Mouse (Mus musculus) stomach, embryonic 15.5 days (tissue): ENCODE data around the gene Slc44a4. TPM values are rescaled to one million over a fixed set of nuclear protein-coding genes. Genes with fewer than 3 reads are reported as not detected.

ENCODE experiments used
- ATAC-seq: fragments of 200-750 bp; cut with Nextera tagmentation; 2 replicates; pipeline ENCODE4 v1.8.0; 2017; ENCODE audit warnings: low read depth, moderate number of reproducible peaks, moderate TSS enrichment; ENCODE audit not compliant: insufficient read depth, low FRiP score
- H3K27ac ChIP-seq: fragments of 300-500 bp; sonication (generic); 2 replicates; pipeline ENCODE4 v1.5.1; 2015; ENCODE audit warnings: mild to moderate bottlenecking, inconsistent platforms
- H3K27me3 ChIP-seq: fragments of 300-500 bp; sonication (generic); replicated peaks from 2 replicates; pipeline ENCODE4 v1.6.1; 2015; ENCODE audit warnings: inconsistent platforms
- H3K36me3 ChIP-seq: fragments of 300-500 bp; sonication (generic); 2 replicates; pipeline ENCODE4 v1.6.1; 2015; ENCODE audit warnings: inconsistent platforms
- H3K4me1 ChIP-seq: fragments of 300-500 bp; sonication (generic); 2 replicates; pipeline ENCODE4 v1.6.1; 2015; ENCODE audit warnings: inconsistent platforms
- H3K4me2 ChIP-seq: fragments of 300-500 bp; sonication (generic); 2 replicates; pipeline ENCODE4 v1.6.1; 2015; ENCODE audit warnings: mild to moderate bottlenecking, inconsistent platforms
- H3K4me3 ChIP-seq: fragments of 300-500 bp; sonication (generic); replicated peaks from 2 replicates; pipeline ENCODE4 v1.5.1; 2015; ENCODE audit warnings: inconsistent platforms
- H3K9ac ChIP-seq: fragments of 300-500 bp; sonication (generic); 2 replicates; pipeline ENCODE4 v1.6.1; 2015; ENCODE audit warnings: inconsistent platforms
- H3K9me3 ChIP-seq: fragments of 300-500 bp; sonication (generic); 2 replicates; pipeline ENCODE4 v1.6.1; 2016; ENCODE audit warnings: inconsistent platforms
- WGBS: fragments of 180-500 bp; shearing (Covaris S2); methylation state at CpG from one replicate; pipeline ENCODE4 v1.1.7; 2015; 5-methylcytosine and 5-hydroxymethylcytosine counted together
- polyA plus RNA-seq: library from polyadenylated mRNA; unstranded; fragments of >200 nt; fragmentation: Nextera tagmentation; extraction: Ambion mirVana; gene quantifications from 2 replicates; pipeline ENCODE4 v1.2.1, GENCODE M21; 2015

The Slc44a4 gene
- polyA plus RNA-seq, 1 experiment from 2014 or later = 15.2 TPM

DNA sequence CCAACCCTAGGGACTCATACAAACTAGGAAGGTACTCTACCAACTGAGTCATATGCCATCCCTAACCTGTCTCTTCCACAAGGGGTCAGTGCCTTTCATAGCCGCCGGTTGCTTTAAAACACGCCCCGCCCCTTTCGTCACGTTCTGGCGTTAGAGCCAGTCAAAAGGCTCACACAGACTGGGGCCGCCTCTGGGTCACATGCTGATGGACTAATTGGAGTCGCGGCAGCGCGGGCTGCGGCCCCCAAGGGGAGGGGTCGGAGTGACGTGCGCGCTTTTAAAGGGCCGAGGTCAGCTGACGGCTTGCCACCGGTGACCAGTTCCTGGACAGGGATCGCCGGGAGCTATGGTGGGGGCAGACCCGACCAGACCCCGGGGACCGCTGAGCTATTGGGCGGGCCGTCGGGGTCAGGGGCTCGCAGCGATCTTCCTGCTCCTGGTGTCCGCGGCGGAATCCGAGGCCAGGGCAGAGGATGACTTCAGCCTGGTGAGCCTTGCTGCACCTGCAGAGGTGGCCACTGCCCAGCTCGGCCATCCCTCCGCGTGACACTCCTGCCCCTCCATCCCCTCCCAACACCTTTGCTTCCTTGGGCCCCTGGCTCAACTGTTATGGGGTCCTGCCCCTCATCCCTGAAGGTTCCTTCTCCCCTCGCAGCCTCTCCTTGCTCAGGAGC is 16.9 kb downstream of the Slc44a4 start, which contains the start of gene Neu1:
Neu1 (plus strand) TSS at position 193 of the 674 bp plus-strand sequence.
- H3K27ac ChIP-seq = 0 out of 2 replicates have a peak within 1 kb of the TSS, but pooled peaks have one; percentile 48
- H3K9ac ChIP-seq = peak within 1 kb of the TSS; percentile 58
- H3K27me3 ChIP-seq = no peaks in the 10 kb centered on the region
- no peaks in the 10 kb centered on the region for H3K9me3 ChIP-seq
- H3K4me2 ChIP-seq = peak within 1 kb of the TSS; percentile 94
- whole genome bisulfite sequencing = 0% methylated on average over 38 of the region's 38 CpGs
- peak within 1 kb of the TSS; percentile 82 for H3K4me3 ChIP-seq
- peaks cover 10% of the 10 kb centered on the region for H3K4me1 ChIP-seq
- H3K36me3 ChIP-seq = no peaks in the 10 kb centered on the region
- peak; percentile 96 for ATAC-seq

DNA sequence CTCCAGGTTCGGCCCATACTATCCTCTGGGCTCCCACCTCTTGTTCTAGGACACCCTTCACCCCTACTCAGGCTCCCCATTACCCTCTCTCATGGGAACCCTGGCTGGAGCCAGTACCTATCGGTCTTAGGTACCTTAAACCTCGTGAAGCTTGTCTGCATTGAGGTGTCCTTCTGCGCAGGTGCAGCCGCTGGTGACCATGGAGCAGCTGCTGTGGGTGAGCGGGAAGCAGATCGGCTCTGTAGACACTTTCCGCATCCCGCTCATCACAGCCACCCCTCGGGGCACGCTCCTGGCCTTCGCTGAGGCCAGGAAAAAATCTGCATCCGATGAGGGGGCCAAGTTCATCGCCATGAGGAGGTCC is 17.5 kb downstream of the Slc44a4 start:
- peak overlapping the region; percentile 82 for H3K4me3 ChIP-seq
- no peaks in the 10 kb centered on the region for H3K9me3 ChIP-seq
- no peaks in the 10 kb centered on the region for H3K36me3 ChIP-seq
- peak overlapping the region; percentile 58 for H3K9ac ChIP-seq
- H3K4me1 ChIP-seq = peaks cover 10% of the 10 kb centered on the region
- 0 out of 2 replicates have a peak overlapping the region, but pooled peaks have one; percentile 48 for H3K27ac ChIP-seq
- H3K4me2 ChIP-seq = peak overlapping the region; percentile 94
- WGBS = 15% methylated on average over 14 of the region's 14 CpGs
- ATAC-seq = 0 out of 2 replicates have a peak, but pooled peaks have one; percentile 3
- no peaks in the 10 kb centered on the region for H3K27me3 ChIP-seq

DNA sequence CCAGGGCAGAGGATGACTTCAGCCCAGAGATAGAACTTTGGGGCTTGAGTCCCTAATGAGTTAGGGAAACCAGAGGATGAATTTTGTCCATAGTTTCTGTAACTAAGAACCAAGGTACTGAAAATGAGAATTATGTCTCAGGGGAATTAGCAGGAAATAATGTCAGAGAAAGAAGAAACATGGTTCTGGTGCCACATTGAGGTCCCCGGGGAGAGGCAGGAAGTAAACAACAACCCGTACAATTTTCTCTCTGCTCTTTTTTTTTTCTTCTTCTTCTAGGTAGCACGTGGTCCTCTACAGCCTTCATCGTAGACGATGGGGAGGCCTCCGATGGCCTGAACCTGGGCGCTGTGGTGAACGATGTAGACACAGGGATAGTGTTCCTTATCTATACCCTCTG is 18.0 kb downstream of the Slc44a4 start:
- H3K9ac ChIP-seq = peak overlapping the region; percentile 58; the same call in 1 of the 2 replicates
- no peaks in the 10 kb centered on the region for H3K27me3 ChIP-seq

DNA sequence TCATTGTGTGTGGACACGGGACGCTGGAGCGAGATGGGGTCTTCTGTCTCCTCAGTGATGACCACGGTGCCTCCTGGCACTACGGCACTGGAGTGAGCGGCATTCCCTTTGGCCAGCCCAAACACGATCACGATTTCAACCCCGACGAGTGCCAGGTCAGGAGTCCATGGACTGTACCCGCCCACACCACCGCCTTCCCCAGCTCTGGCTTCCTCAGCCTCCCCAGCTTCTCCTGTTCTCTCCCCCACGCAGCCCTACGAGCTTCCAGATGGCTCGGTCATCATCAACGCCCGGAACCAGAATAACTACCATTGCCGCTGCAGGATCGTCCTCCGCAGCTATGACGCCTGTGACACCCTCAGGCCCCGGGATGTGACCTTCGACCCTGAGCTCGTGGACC is 19.8 kb downstream of the Slc44a4 start:
- WGBS = 71% methylated on average over 24 of the region's 24 CpGs
- no peak for ATAC-seq
- Histone ChIP-seq H3K9me3 (no peaks in the 10 kb centered on the region), H3K27me3 (no peaks in the 10 kb centered on the region), H3K4me1 (peaks cover 10% of the 10 kb centered on the region), H3K9ac (no peak overlapping the region), H3K36me3 (no peaks in the 10 kb centered on the region), H3K4me3 (no peak overlapping the region), H3K27ac (no peak overlapping the region), H3K4me2 (no peak overlapping the region)

More for the DNA sequence above, 18.0 kb downstream of the Slc44a4 start:
- Histone ChIP-seq H3K27ac (no peak overlapping the region), H3K4me1 (peaks cover 10% of the 10 kb centered on the region), H3K4me2 (peak overlapping the region; percentile 94), H3K9me3 (no peaks in the 10 kb centered on the region), H3K36me3 (no peaks in the 10 kb centered on the region), H3K4me3 (peak overlapping the region; percentile 82)
- WGBS = 74% methylated on average over 8 of the region's 8 CpGs
- no peak for ATAC-seq

DNA sequence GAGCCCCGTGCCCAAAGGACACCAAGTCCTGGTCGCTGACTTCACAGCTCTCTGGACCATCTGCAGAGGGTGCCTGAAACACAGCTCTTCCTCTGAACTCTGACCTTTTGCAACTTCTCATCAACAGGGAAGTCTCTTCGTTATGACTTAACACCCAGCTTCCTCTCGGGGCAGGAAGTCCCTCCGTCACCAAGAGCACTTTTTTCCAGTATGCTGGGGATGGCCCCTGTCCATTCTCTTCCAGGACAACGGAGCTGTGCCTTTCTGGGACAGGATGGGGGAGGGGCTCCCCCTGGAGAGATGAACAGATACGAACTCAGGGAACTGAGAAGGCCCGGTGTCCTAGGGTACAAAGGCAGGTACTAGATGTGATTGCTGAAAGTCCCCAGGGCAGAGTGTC is 20.6 kb downstream of the Slc44a4 start:
- no peak for ATAC-seq
- H3K36me3 ChIP-seq = no peaks in the 10 kb centered on the region
- H3K4me1 ChIP-seq = peaks cover 10% of the 10 kb centered on the region
- no peak overlapping the region for H3K4me3 ChIP-seq
- no peak overlapping the region for H3K4me2 ChIP-seq
- no peaks in the 10 kb centered on the region for H3K9me3 ChIP-seq
- no peak overlapping the region for H3K27ac ChIP-seq
- no peak overlapping the region; the same call in 1 of the 2 replicates for H3K9ac ChIP-seq
- H3K27me3 ChIP-seq = no peaks in the 10 kb centered on the region
- 46% methylated on average over 8 of the region's 8 CpGs for WGBS

DNA sequence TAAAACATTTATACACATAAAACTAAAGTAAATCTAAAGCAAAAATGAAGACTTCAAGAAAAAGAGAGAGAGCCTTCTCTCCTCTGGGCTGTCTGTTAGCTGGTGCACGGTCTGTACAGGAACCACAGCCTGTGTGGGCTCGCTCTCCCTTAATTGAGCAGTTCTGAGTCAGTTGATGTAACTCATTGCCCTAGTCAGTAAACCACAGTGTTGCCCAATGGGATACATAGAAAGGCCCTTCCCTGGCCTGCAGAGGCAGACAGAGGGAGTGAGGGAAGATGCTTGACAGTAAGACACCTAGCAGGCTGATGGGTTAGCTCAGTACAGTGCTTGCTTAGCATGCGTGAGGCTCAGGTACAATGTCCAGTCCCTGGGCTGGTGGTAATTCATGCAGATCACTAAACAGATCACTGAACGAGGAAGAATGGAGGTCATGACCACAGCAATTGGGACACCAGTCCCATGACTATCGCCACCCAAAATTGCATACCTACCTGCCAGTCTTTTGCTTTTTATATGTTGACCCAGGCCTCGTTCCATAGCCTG is 23.8 kb downstream of the Slc44a4 start:
- no peak overlapping the region for H3K27ac ChIP-seq
- no peak overlapping the region for H3K4me2 ChIP-seq
- ATAC-seq = no peak
- H3K36me3 ChIP-seq = no peaks in the 10 kb centered on the region
- no peak overlapping the region for H3K4me3 ChIP-seq
- no peaks in the 10 kb centered on the region for H3K27me3 ChIP-seq
- no peaks in the 10 kb centered on the region for H3K9me3 ChIP-seq
- 86% methylated on average over 6 of the region's 6 CpGs for WGBS
- H3K9ac ChIP-seq = no peak overlapping the region
- H3K4me1 ChIP-seq = peaks cover 4% of the 10 kb centered on the region

DNA sequence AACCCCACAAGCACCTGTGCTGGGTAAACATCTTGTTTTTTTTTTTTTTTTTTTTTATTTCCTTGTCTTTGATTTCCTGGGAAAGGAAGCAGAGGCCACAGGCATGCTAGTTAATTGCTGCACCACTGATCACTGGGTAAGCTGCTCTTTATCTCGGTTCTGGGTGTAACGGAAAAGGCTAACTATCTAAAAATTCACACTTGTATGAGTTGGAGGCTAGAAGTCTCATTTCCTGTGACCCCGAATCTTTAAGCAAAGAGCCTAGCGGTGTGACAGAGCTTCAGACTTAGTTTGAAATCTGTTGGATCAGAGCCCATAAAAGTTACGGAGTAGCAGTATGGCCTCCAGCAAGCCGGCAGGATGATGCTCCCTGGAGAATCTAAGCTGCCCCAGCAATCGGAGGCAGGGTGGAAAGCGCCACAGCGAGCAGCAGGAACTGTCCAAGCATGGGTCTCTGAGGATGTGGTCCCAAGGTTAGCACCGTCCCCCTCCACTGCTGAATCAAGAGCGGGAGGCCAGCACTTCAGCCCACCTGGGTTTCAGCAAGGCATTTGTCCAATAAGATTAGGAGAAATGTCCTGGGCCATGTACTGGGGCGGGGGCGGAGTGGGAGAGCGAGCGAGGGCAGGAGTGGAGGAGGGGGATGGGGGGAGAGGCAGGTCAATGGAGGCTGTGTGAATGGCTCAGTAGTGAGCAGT is 27.2 kb downstream of the Slc44a4 start:
- peaks cover 4% of the 10 kb centered on the region for H3K4me1 ChIP-seq
- H3K9me3 ChIP-seq = no peaks in the 10 kb centered on the region
- no peak; the same call in 1 of the 2 replicates for ATAC-seq
- H3K9ac ChIP-seq = no peak overlapping the region
- WGBS = 9% methylated on average over 15 of the region's 15 CpGs
- H3K27me3 ChIP-seq = no peaks in the 10 kb centered on the region
- no peaks in the 10 kb centered on the region for H3K36me3 ChIP-seq
- H3K4me3 ChIP-seq = peak overlapping the region; percentile 29
- no peak overlapping the region for H3K27ac ChIP-seq
- peak overlapping the region; percentile 49 for H3K4me2 ChIP-seq

DNA sequence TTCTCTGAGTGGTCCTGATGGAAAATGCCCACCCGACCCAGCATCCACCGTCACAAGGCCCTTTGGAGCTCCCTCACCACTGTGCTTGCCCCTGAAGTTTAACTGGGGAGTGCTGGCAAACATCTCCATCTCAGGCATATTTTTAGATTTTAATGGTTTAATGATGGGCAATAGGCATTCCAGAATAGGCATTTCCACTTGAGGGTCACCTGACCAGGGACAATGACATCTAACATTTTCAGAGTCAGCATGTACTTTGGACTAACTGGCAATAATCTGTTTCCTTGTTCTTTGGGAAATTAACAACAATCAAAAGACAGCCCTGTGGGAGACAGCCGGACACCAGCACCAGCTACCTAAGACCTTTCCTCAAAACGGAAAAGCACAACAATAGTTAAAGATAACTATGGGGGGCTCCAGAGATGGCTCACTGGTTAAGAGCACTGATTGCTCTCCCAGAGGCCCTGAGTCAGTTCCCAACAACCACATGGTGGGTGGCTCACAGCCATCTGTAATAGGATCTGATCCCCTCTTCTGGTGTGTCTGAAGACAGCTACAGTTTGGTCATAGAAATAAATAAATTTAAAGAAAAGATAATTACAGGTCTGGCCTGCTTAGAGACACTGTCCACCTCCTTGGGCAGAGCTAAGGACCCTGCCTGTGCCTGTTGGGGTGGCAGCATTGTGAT is 29.0 kb downstream of the Slc44a4 start:
- H3K27me3 ChIP-seq = no peaks in the 10 kb centered on the region
- H3K9ac ChIP-seq = no peak overlapping the region
- no peak for ATAC-seq
- no peak overlapping the region for H3K4me3 ChIP-seq
- H3K27ac ChIP-seq = no peak overlapping the region
- H3K4me1 ChIP-seq = peaks cover 4% of the 10 kb centered on the region
- no peak overlapping the region for H3K4me2 ChIP-seq
- WGBS = 81% methylated on average over 4 of the region's 4 CpGs
- no peaks in the 10 kb centered on the region for H3K9me3 ChIP-seq
- H3K36me3 ChIP-seq = no peaks in the 10 kb centered on the region

DNA sequence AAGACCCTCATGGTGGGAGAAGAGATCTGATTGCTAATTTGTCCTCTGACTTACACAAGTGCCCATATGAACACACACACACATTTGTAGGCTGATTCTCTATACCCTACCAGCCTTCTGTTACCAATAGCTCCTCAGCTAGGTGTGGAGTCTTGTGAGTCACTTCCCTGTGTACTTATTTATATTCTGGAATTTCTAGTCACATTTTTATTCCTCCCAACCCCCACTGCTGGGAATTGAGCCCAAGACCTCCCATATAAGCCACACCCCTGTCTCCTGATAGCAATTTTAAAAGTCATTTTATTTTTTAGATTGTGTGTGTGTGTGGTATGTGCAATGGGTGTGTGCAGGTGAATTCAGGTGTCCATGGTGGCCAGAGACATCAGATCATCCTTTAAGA is 30.1 kb downstream of the Slc44a4 start:
- no peak overlapping the region for H3K27ac ChIP-seq
- H3K36me3 ChIP-seq = peaks cover 1% of the 10 kb centered on the region; the same call in 1 of the 2 replicates
- ATAC-seq = no peak
- H3K4me2 ChIP-seq = no peak overlapping the region
- H3K4me3 ChIP-seq = no peak overlapping the region
- H3K27me3 ChIP-seq = no peaks in the 10 kb centered on the region
- H3K9me3 ChIP-seq = no peaks in the 10 kb centered on the region
- no peak overlapping the region for H3K9ac ChIP-seq
- H3K4me1 ChIP-seq = peaks cover 4% of the 10 kb centered on the region

DNA sequence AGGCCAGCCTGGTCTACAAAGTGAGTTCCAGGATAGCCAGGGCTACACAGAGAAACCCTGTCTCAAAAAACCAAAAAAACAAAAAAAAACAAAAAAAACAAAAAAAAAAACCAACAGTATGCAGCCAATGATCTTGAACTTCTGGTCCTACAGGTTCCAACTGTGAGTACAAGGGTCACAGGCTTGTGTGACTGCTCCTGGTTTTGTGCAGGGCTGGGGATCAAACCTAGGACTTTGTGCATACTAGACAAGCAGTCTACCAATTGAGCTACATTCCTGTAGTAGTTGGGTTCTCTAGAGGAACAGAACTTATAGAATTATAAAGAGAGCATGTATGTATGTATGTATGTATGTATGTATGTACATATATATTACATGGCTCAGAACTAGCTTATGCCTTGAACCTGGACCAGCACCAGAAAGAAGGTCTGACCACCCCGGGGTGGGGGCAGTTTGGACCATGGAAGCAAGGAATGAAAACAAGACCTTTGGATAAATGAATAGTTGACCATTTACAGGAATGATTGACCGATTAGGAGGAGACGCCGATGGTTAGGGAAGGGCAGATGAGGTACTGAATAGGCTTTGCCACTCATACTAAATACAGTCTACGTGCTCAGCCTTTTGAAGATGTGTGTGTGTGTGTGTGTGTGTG is 32.3 kb downstream of the Slc44a4 start:
- no peak for ATAC-seq
- Histone ChIP-seq H3K36me3 (peaks cover 16% of the 10 kb centered on the region; the same call in 1 of the 2 replicates), H3K4me2 (no peak overlapping the region), H3K9ac (no peak overlapping the region), H3K27ac (no peak overlapping the region), H3K4me3 (no peak overlapping the region), H3K9me3 (no peaks in the 10 kb centered on the region), H3K4me1 (peaks cover 11% of the 10 kb centered on the region), H3K27me3 (no peaks in the 10 kb centered on the region)
- WGBS = 90% methylated on average over 5 of the region's 5 CpGs

DNA sequence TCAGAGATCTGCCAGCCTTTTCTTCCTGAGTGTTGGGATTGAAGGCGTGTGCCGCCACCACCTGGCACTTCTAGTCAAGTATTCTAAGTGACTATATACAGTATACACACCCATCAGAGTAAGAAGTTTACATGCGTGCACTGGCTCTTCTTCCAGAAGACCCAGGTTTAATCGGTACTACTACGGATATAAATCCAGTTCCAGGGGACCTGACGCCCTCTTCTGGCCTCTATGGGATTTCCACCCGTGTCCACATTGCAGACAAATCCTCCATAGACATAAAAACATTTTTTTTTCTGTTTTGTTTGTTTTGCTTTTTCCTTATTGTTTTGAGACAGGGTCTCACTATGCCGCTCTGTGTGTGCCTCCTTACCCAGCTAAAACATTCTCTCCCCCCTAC is 33.3 kb downstream of the Slc44a4 start:
- peaks cover 9% of the 10 kb centered on the region; the same call in 1 of the 2 replicates for H3K4me1 ChIP-seq
- 24% methylated on average over 8 of the region's 8 CpGs for WGBS
- no peak overlapping the region for H3K4me3 ChIP-seq
- no peak overlapping the region for H3K27ac ChIP-seq
- ATAC-seq = no peak
- no peak overlapping the region for H3K4me2 ChIP-seq
- no peak overlapping the region for H3K9ac ChIP-seq
- H3K27me3 ChIP-seq = no peaks in the 10 kb centered on the region
- peaks cover 16% of the 10 kb centered on the region; the same call in 1 of the 2 replicates for H3K36me3 ChIP-seq
- no peaks in the 10 kb centered on the region for H3K9me3 ChIP-seq
